Mouse (Mus musculus) midbrain, embryonic 11.5 days (tissue): Measurements from ENCODE around the gene Ssbp2. TPM values are rescaled to one million over a fixed set of nuclear protein-coding genes. Genes with fewer than 3 reads are reported as not detected.

Experiments
- ATAC-seq: fragments of 200-750 bp; cut with Nextera tagmentation; 2 replicates; pipeline ENCODE4 v1.8.0; 2017; ENCODE audit warnings: moderate TSS enrichment, moderate library complexity; ENCODE audit not compliant: low FRiP score
- DNase-seq: peaks from one replicate; pipeline ENCODE4 v3.0.0; 2015; ENCODE audit warnings: low spot score; ENCODE audit errors: missing footprints
- H3K27ac ChIP-seq: fragments of 300-500 bp; sonication (generic); 2 replicates; pipeline ENCODE4 v1.5.1; 2014; ENCODE audit warnings: low read depth, low read length
- H3K27me3 ChIP-seq: fragments of 300-500 bp; sonication (generic); 2 replicates; pipeline ENCODE4 v1.6.1; 2014; ENCODE audit warnings: mild to moderate bottlenecking, low read length, moderate library complexity, mixed read lengths; ENCODE audit not compliant: control insufficient read depth, insufficient read depth
- H3K36me3 ChIP-seq: fragments of 300-500 bp; sonication (generic); 2 replicates; pipeline ENCODE4 v1.6.1; 2014; ENCODE audit warnings: mild to moderate bottlenecking, low read length, moderate library complexity, mixed read lengths; ENCODE audit not compliant: control insufficient read depth, insufficient read depth
- H3K4me1 ChIP-seq: fragments of 300-500 bp; sonication (generic); 2 replicates; pipeline ENCODE4 v1.6.1; 2014; ENCODE audit warnings: low read length; ENCODE audit not compliant: control insufficient read depth, insufficient read depth
- H3K4me2 ChIP-seq: fragments of 300-500 bp; sonication (generic); 2 replicates; pipeline ENCODE4 v1.6.1; 2014; ENCODE audit warnings: mild to moderate bottlenecking, moderate library complexity
- H3K4me3 ChIP-seq: fragments of 300-500 bp; sonication (generic); 2 replicates; pipeline ENCODE4 v1.5.1; 2014; ENCODE audit warnings: low read depth, low read length
- H3K9ac ChIP-seq: fragments of 300-500 bp; sonication (generic); 2 replicates; pipeline ENCODE4 v1.6.1; 2014; ENCODE audit warnings: low read length
- H3K9me3 ChIP-seq: fragments of 300-500 bp; sonication (generic); 2 replicates; pipeline ENCODE4 v1.6.1; 2016; ENCODE audit warnings: low read length; ENCODE audit not compliant: control insufficient read depth
- WGBS: fragments of 180-500 bp; shearing (Covaris S2); extraction: QIAGEN DNeasy Blood & Tissue Kit; methylation state at CpG from one replicate; pipeline ENCODE4 v1.1.7; 2014; 5-methylcytosine and 5-hydroxymethylcytosine counted together
- polyA plus RNA-seq: library from polyadenylated mRNA; unstranded; fragments of >200 nt; fragmentation: Nextera tagmentation; extraction: Ambion mirVana; gene quantifications from 2 replicates; pipeline ENCODE4 v1.2.1, GENCODE M21; 2014

Ssbp2 gene
- polyA plus RNA-seq, 1 experiment from 2014 or later: 167 TPM

DNA sequence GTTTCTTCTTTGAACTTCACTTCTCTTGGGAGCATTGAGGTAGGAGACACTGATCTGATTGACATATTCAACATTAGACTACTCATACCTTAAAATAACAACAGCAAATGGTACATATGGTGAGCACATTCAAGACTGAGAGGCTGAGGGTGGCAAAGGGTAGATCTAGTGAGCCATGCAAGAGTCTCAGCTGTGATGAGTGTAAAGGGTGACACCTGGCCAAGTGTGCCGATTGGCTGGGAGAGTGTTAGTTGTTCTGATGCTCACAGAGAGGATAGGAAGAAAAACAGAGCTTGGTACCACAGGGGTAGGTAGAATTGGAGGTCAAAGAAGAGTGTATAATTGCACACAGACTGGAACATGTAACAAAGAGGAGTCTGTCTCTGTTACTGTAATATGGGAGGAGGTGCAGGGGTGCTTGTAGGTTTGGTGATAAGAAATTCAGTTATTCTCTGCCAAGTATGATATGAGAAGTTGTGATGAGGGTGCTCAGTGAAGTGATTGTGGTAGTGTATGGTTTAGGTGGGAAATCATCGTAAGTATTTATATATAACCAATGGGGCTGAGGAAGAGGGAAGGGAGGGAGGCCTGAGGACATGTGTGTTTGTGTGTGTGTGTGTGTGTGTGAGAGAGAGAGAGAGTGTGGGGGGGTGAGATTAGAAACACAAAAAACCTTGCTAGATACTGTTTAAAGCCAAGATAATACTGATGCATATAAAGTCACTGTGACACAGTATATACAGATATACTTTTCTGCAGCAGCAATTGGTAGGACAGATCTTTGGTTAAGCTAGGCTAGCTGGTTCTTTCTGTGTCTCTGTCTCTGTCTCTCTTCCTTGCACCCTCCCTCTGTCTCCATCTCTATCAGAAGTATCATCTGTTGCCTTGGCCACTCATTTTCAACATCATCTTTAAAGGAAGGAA lies 80.3 kb downstream of the Ssbp2 start:
- ATAC-seq (no peak), DNase-seq (no peak)
- H3K9me3 ChIP-seq: no peaks in the 10 kb centered on the region
- no peak overlapping the region for H3K9ac ChIP-seq
- no peak overlapping the region for H3K4me3 ChIP-seq
- 96% methylated on average over 2 of the region's 2 CpGs for WGBS
- H3K36me3 ChIP-seq: 0 out of 2 replicates have a peak, but pooled peaks cover 2% of the 10 kb centered on the region
- H3K27me3 ChIP-seq: no peaks in the 10 kb centered on the region
- no peak overlapping the region for H3K4me2 ChIP-seq
- no peaks in the 10 kb centered on the region for H3K4me1 ChIP-seq
- H3K27ac ChIP-seq: no peak overlapping the region

DNA sequence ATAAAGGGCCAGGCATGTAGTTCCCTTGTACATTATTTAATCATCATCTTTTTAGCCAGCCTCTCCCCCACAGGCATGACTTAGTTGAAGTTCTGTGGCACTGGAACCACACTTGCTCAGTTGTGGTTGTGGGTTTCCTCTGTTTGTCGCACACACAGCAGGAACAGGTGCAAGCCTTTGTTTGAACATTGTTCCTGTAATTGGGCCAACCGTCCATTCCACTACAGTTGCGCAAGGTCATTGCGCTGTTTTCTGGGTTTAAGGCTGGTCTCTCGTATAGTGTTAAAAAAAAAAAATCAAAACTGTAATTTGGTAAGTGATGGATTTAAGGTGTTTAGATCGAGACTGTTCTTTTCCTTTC lies 81.0 kb downstream of the Ssbp2 start:
- Histone ChIP-seq H3K9ac (no peak overlapping the region), H3K27me3 (no peaks in the 10 kb centered on the region), H3K4me2 (no peak overlapping the region), H3K4me1 (no peaks in the 10 kb centered on the region), H3K9me3 (no peaks in the 10 kb centered on the region), H3K27ac (no peak overlapping the region), H3K36me3 (0 out of 2 replicates have a peak, but pooled peaks cover 2% of the 10 kb centered on the region), H3K4me3 (no peak overlapping the region)
- 94% methylated on average over 6 of the region's 6 CpGs for WGBS
- ATAC-seq: no peak
- no peak for DNase-seq

DNA sequence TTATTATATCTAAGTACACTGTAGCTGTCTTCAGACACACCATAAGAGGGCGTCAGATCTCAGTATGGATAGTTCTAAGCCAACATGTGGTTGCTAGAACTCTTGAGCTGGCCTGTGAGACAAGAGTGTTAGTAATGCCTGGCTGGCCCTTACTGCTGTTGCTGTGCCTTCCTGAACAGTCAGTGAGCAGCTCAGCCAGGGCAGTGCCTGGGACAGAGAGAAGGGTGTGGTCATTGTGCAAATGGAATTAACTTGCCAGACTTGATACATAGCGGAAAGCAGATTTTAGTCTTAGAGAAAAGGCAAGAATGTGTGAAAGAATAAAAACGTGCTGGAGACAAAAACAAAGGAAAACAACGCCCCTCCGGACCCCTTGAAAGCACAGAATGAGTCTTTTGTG lies 83.5 kb downstream of the Ssbp2 start:
- no peaks in the 10 kb centered on the region for H3K4me1 ChIP-seq
- H3K27ac ChIP-seq: no peak overlapping the region
- H3K27me3 ChIP-seq: no peaks in the 10 kb centered on the region
- no peak overlapping the region for H3K4me3 ChIP-seq
- DNase-seq: no peak
- 0 out of 2 replicates have a peak, but pooled peaks cover 2% of the 10 kb centered on the region for H3K36me3 ChIP-seq
- no peak overlapping the region for H3K9ac ChIP-seq
- WGBS: 76% methylated on average over 5 of the region's 5 CpGs
- H3K9me3 ChIP-seq: no peaks in the 10 kb centered on the region
- peak; percentile 33; the same call in 1 of the 2 replicates for ATAC-seq
- no peak overlapping the region for H3K4me2 ChIP-seq

DNA sequence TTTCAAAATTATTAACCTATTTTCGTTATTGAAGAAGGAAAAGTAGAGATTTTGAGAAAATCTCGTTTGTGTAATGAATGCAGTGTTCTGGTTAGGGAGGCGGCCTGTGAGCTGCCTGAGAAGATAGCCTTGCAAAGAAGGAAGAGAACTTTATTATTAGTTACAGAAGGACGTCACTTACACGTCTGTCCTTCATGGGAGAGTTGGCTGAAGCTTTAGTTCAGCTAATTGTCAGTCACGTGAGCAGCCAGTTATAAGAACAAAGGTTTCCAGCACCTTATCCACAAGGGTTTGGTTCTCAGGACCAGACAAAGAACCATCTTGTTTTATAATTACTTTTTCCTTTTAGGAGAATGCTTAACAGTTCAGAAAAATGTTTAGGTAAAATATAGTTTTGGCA lies 104.0 kb downstream of the Ssbp2 start:
- no peak for ATAC-seq
- no peak overlapping the region for H3K9ac ChIP-seq
- no peaks in the 10 kb centered on the region for H3K4me1 ChIP-seq
- H3K4me3 ChIP-seq: no peak overlapping the region
- 76% methylated on average over 6 of the region's 6 CpGs for WGBS
- no peaks in the 10 kb centered on the region for H3K36me3 ChIP-seq
- H3K9me3 ChIP-seq: no peaks in the 10 kb centered on the region
- H3K27ac ChIP-seq: no peak overlapping the region
- H3K27me3 ChIP-seq: no peaks in the 10 kb centered on the region
- H3K4me2 ChIP-seq: no peak overlapping the region
- no peak for DNase-seq

DNA sequence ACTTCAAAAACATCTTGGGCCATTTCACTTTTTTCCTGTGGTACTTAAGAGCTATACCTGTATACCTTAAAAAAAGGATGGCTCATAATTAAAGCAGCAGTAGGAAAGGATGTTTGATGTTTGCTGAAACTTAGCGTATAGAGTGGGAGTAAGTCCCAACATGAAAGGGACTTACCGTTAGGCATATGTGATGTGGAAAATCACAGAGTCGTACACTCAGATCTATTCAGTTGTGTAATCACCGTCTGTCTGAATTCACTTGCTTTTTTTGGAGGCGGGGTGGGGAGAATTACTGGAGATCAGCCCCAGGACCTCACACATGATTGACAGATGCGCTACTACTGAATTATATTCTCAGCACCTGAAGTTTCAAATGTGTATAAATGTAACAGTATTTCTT lies 104.7 kb downstream of the Ssbp2 start:
- H3K9me3 ChIP-seq: no peaks in the 10 kb centered on the region
- H3K27me3 ChIP-seq: no peaks in the 10 kb centered on the region
- H3K9ac ChIP-seq: no peak overlapping the region
- H3K4me2 ChIP-seq: no peak overlapping the region
- H3K27ac ChIP-seq: no peak overlapping the region
- DNase-seq: no peak
- no peaks in the 10 kb centered on the region for H3K36me3 ChIP-seq
- ATAC-seq: no peak
- H3K4me1 ChIP-seq: no peaks in the 10 kb centered on the region
- 86% methylated on average over 6 of the region's 6 CpGs for WGBS
- no peak overlapping the region for H3K4me3 ChIP-seq

DNA sequence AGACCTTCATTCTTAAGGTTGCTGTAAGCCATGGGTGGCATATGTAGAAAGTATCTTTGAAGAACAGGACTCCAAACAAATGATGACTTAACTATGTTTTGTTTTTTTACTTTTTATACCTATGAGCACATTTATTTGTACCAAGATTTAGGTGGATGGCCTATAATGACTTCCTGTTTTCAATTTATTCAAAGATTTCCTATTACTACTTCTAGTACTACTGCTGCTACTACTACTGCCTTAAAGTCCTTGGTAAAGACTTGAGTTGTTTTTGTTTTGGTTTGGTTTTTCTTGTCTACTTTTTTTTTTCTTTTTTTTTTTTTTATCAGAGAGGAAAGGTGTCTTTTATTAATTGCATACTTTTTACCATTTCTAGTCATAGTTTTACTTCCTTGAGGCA lies 121.4 kb downstream of the Ssbp2 start:
- no peak for ATAC-seq
- no peaks in the 10 kb centered on the region for H3K27me3 ChIP-seq
- no peaks in the 10 kb centered on the region for H3K4me1 ChIP-seq
- no peaks in the 10 kb centered on the region for H3K9me3 ChIP-seq
- H3K36me3 ChIP-seq: no peaks in the 10 kb centered on the region
- H3K4me3 ChIP-seq: no peak overlapping the region
- no peak overlapping the region for H3K9ac ChIP-seq
- DNase-seq: no peak
- H3K4me2 ChIP-seq: no peak overlapping the region
- H3K27ac ChIP-seq: no peak overlapping the region

DNA sequence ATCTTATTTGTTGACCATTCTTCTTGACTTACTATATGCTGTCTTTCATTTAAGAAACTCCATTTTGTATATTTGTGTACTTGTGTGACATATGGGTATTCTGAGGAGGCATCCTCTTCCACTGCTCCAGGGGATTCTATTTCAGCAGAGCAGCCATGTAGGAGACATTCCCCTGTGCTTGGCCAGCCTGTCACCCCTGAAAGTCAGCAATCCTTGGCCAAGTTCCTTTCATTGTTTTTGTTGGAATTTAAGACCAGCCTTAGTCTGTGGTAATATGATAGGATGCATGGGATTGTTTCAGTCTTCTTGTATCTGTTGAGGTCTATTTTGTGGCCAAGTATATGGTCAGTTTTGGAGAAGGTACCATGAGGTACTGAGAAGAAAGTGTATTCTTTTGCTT lies 122.1 kb downstream of the Ssbp2 start:
- no peak overlapping the region for H3K4me2 ChIP-seq
- no peak for DNase-seq
- no peaks in the 10 kb centered on the region for H3K4me1 ChIP-seq
- no peaks in the 10 kb centered on the region for H3K36me3 ChIP-seq
- ATAC-seq: no peak
- H3K9ac ChIP-seq: no peak overlapping the region
- H3K4me3 ChIP-seq: no peak overlapping the region
- no peaks in the 10 kb centered on the region for H3K9me3 ChIP-seq
- no peak overlapping the region for H3K27ac ChIP-seq
- H3K27me3 ChIP-seq: no peaks in the 10 kb centered on the region

DNA sequence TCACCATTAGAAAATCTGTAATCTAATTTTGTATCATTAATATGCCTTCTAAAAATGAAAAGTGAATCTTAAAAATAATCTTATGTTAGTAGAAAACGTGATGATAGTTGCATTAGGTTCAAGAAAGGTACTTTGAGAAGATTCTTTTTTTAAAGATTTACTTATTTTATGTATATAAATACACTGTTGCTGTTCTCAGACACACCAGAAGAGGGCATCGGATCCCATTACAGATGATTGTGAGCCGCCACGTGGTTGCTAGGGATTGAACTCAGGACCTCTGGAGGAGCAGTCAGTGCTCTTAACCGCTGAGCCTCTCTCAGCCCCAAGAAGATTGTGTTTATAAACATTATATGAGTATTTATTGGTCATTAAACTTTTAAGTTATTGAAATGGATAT lies 126.3 kb downstream of the Ssbp2 start:
- no peaks in the 10 kb centered on the region for H3K9me3 ChIP-seq
- no peaks in the 10 kb centered on the region for H3K4me1 ChIP-seq
- ATAC-seq (no peak), DNase-seq (no peak)
- no peak overlapping the region for H3K4me2 ChIP-seq
- WGBS: 72% methylated on average over 5 of the region's 5 CpGs
- no peak overlapping the region for H3K9ac ChIP-seq
- H3K27me3 ChIP-seq: no peaks in the 10 kb centered on the region
- H3K4me3 ChIP-seq: no peak overlapping the region
- no peak overlapping the region for H3K27ac ChIP-seq
- no peaks in the 10 kb centered on the region for H3K36me3 ChIP-seq

DNA sequence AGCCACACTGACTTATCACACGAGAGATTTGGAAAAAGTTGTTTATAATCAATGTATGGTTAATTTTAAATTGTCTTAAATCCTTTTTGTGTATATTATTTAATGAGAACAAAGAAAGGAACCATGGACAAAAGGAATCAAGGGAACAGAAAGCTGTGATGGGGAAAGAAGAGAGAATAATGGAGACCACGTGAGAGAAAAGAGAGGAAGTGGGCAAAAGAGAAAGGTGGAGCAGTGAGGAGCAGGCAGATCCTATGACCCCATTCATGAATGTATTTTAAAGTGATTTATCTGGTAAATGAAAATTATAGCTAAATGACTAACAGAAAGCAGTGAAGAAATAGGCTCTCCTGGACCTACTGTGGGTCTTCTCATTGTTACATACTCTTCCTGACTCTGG lies 128.4 kb downstream of the Ssbp2 start:
- Histone ChIP-seq H3K27me3 (no peaks in the 10 kb centered on the region), H3K4me3 (no peak overlapping the region), H3K36me3 (no peaks in the 10 kb centered on the region), H3K9ac (no peak overlapping the region), H3K4me2 (no peak overlapping the region), H3K27ac (no peak overlapping the region), H3K9me3 (no peaks in the 10 kb centered on the region), H3K4me1 (no peaks in the 10 kb centered on the region)
- no peak for ATAC-seq
- no peak for DNase-seq
- 20% methylated on average over 2 of the region's 2 CpGs for WGBS
